Mouse (Mus musculus): Measurements from ENCODE around the gene Coro2a.

DNA sequence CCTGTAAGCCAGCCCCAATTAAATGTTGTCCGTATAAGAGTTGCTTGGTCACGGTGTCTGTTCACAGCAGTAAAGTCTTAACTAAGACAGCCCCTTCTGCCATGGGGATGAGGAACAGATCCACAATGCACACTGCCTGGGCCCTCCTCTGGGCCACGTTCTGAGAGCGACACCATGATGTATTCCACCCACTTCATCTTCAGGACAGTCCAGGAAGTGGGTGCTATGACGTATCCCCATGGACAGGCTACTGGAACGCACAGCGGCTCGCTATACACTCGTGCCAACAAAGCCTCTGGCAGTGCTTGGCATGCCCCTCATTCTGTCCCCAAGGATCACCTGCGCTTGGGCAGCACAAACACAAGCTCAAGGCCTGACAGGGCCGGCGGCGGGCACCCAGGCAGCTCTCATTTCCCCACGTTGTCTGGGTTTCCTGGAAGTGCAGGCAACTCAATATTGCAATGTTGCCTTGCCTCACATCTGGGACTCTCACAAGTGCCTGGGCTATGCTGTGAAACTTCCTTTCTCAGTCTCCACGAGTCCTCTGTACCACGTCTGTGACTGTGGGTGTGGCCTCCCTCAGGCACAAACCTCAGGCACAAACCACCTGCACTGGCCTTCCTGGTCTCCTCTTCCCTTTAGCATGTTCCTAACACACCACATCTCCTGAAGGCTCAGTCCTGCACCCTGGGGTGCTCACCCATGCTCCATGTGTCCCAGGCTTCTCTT is 33.9 kb upstream of the Coro2a start:
- no peak for TF ChIP-seq POLR2AphosphoS5 (IDR thresholded peaks at IDR 0.05; ENCODE audit: borderline replicate concordance, low read depth, low read length)
- TF ChIP-seq NELFE (IDR thresholded peaks at IDR 0.05; ENCODE audit: low read depth, low read length): no peak
- no peak for TF ChIP-seq ELF1 (IDR thresholded peaks at IDR 0.05; ENCODE audit: low read depth, low read length)
- TF ChIP-seq MYB (IDR thresholded peaks at IDR 0.05; ENCODE audit: low read depth, low read length): no peak
- no peak for TF ChIP-seq CTCF (IDR thresholded peaks at IDR 0.05 in 2 of 3, conservative IDR thresholded peaks at IDR 0.05 in 1 of 3; ENCODE audit: control insufficient read depth in 1 of 3, insufficient read depth in 1 of 3, low read depth in 2 of 3, low read length in 3 of 3, poor library complexity in 1 of 3, severe bottlenecking in 1 of 3)
- TF ChIP-seq NRF1 (IDR thresholded peaks at IDR 0.05; ENCODE audit: insufficient read depth, low read depth, low read length, poor library complexity, severe bottlenecking): no peak
- TF ChIP-seq BHLHE40 (IDR thresholded peaks at IDR 0.05; ENCODE audit: borderline replicate concordance, low read depth, low read length): no peak
- TF ChIP-seq ZC3H11A (IDR thresholded peaks at IDR 0.05; ENCODE audit: low read depth, low read length): no peak
- TF ChIP-seq TAL1 (IDR thresholded peaks at IDR 0.05; ENCODE audit: low read length): no peak
- no peak for TF ChIP-seq ETS1 (IDR thresholded peaks at IDR 0.05; ENCODE audit: low read depth, low read length)
